Mouse (Mus musculus) lung, embryonic 14.5 days (tissue): ENCODE measurements at regions not wholly inside any gene's neighbourhood (a gene's known extent, or its start where the extent isn't known, plus 50 kb on each side); places are given as distances from the start of the nearest gene placed in this dataset.

Experiments
- ATAC-seq: fragments of 200-750 bp; cut with Nextera tagmentation; 2 replicates; pipeline ENCODE4 v1.8.0; 2017; ENCODE audit warnings: mild to moderate bottlenecking, moderate TSS enrichment, moderate library complexity; ENCODE audit not compliant: insufficient read depth
- DNase-seq: peaks from one replicate; pipeline ENCODE4 v3.0.0-alpha.2; 2015
- H3K27ac ChIP-seq: fragments of 300-500 bp; sonication (generic); 2 replicates; pipeline ENCODE4 v1.5.1; 2014; ENCODE audit warnings: low read depth, mild to moderate bottlenecking, moderate library complexity
- H3K27me3 ChIP-seq: fragments of 300-500 bp; sonication (generic); 2 replicates; pipeline ENCODE4 v1.6.1; 2014; ENCODE audit warnings: low read length, control low read depth; ENCODE audit not compliant: insufficient read depth
- H3K36me3 ChIP-seq: fragments of 300-500 bp; sonication (generic); 2 replicates; pipeline ENCODE4 v1.6.1; 2014; ENCODE audit warnings: control low read depth; ENCODE audit not compliant: insufficient read depth
- H3K4me1 ChIP-seq: fragments of 300-500 bp; sonication (generic); 2 replicates; pipeline ENCODE4 v1.6.1; 2014; ENCODE audit warnings: antibody characterized with exemption, control low read depth; ENCODE audit not compliant: insufficient read depth
- H3K4me2 ChIP-seq: fragments of 300-500 bp; sonication (generic); 2 replicates; pipeline ENCODE4 v1.6.1; 2014; ENCODE audit warnings: mild to moderate bottlenecking
- H3K4me3 ChIP-seq: fragments of 300-500 bp; sonication (generic); 2 replicates; pipeline ENCODE4 v1.5.1; 2014; ENCODE audit warnings: low read depth, low read length
- H3K9ac ChIP-seq: fragments of 300-500 bp; sonication (generic); 2 replicates; pipeline ENCODE4 v1.6.1; 2014
- H3K9me3 ChIP-seq: fragments of 300-500 bp; sonication (generic); 2 replicates; pipeline ENCODE4 v1.6.1; 2016; ENCODE audit warnings: low read depth, low read length, control low read depth
- CTCF ChIP-seq: IDR thresholded peaks from 2 replicates; pipeline ENCODE4 v1.5.1; 2016; ENCODE audit warnings: antibody characterized with exemption, low read depth
- WGBS: fragments of 180-500 bp; shearing (Covaris S2); extraction: QIAGEN DNeasy Blood & Tissue Kit; methylation state at CpG from one replicate; pipeline ENCODE4 v1.1.7; 2014; 5-methylcytosine and 5-hydroxymethylcytosine counted together

- H3K4me3 ChIP-seq = no peak overlapping the region
- H3K36me3 ChIP-seq = no peaks in the 10 kb centered on the region
- WGBS = 73% methylated on average over 7 of the region's 7 CpGs
- no peaks in the 10 kb centered on the region for H3K27me3 ChIP-seq
- no peak overlapping the region for H3K9ac ChIP-seq
- H3K4me2 ChIP-seq = no peak overlapping the region
- H3K9me3 ChIP-seq = no peaks in the 10 kb centered on the region
- no peak overlapping the region for H3K27ac ChIP-seq
- no peaks in the 10 kb centered on the region for H3K4me1 ChIP-seq
- ATAC-seq = no peak
- TF ChIP-seq CTCF = no peak
- peak; percentile 2 for DNase-seq
These were observed 73.3 kb upstream of the Cnksr3 start for GRCm38 (mm10) chr10:7285112-7285905.

GRCm38 (mm10) chr10:7280429-7280828 is 68.4 kb upstream of the Cnksr3 start:
- no peak overlapping the region for H3K4me2 ChIP-seq

DNA sequence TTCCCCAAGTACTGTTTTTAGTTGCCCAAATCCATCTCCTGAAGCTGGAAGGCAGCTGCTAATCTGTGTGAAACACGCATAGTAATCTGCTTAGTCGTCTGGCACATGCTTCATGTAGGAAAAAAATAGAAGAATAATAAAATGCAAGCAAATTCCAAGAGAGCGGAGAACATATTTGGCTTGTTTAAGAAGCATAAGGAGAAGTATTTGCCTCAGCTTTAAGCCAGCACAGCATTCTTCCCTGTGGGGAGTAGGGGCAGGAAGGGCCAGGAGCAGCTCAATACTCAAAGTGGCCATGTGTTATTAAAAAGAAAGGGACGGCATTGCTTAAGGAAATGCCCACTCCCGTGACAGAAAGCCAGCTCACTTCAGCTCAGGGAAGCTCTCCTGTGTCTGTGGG is 66.8 kb upstream of the Cnksr3 start:
- Histone ChIP-seq H3K9me3 (no peaks in the 10 kb centered on the region), H3K4me3 (no peak overlapping the region), H3K9ac (no peak overlapping the region), H3K4me1 (no peaks in the 10 kb centered on the region), H3K27me3 (no peaks in the 10 kb centered on the region), H3K4me2 (no peak overlapping the region), H3K27ac (peak overlapping the region; percentile 58), H3K36me3 (no peaks in the 10 kb centered on the region)
- peak; percentile 52 for DNase-seq
- no peak for TF ChIP-seq CTCF
- ATAC-seq = peak; percentile 62
- WGBS = 37% methylated on average over 5 of the region's 5 CpGs

More at GRCm38 (mm10) chr10:7280429-7280828, 68.4 kb upstream of the Cnksr3 start:
- Histone ChIP-seq H3K27ac (no peak overlapping the region), H3K4me1 (no peaks in the 10 kb centered on the region), H3K36me3 (no peaks in the 10 kb centered on the region), H3K9me3 (no peaks in the 10 kb centered on the region), H3K4me3 (no peak overlapping the region), H3K27me3 (no peaks in the 10 kb centered on the region), H3K9ac (no peak overlapping the region)
- no peak for ATAC-seq
- WGBS = 91% methylated on average over 2 of the region's 2 CpGs
- TF ChIP-seq CTCF = no peak
- no peak for DNase-seq

DNA sequence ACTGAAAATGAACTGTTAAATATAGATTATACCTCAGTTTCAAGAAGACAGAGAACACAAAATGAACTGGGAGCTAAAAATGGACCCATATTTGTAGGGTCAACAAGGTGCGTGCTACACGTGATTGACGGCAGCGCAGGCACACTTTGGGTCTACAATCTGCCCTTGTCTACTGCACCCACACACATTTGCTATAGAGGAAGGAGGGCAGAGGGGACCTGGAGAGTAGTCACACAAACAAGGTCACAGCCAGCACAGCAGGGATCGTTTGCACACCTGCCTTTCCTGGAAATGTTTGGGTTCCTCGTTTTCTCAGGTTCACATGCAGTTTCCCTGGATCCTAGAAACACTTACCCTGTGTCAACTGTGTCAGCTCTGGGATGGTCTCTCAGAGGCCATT is 63.3 kb upstream of the Cnksr3 start:
- ATAC-seq = no peak
- Histone ChIP-seq H3K9ac (no peak overlapping the region), H3K36me3 (no peaks in the 10 kb centered on the region), H3K4me1 (no peaks in the 10 kb centered on the region), H3K4me2 (no peak overlapping the region), H3K9me3 (no peaks in the 10 kb centered on the region), H3K27me3 (no peaks in the 10 kb centered on the region), H3K27ac (no peak overlapping the region), H3K4me3 (no peak overlapping the region)
- no peak for DNase-seq
- 70% methylated on average over 6 of the region's 6 CpGs for WGBS
- TF ChIP-seq CTCF = no peak

DNA sequence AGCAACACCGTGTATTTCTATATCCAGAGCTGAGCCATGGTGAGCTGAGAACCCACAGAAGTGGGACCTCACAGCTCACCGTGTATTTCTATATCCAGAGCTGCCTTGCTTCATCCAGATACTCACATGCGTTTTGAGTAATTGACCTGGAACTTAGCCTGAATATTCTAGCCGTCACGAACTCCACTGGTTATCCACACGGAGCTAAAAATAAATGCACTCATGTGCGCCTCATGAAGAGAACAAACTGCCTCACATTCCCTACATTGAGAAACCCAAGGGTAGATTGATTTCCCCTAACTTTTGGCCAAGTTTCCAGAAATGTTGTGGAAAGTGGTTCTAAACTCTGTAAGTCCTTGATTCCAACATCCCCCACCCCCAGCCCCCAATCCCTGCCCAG is 62.4 kb upstream of the Cnksr3 start:
- no peaks in the 10 kb centered on the region for H3K27me3 ChIP-seq
- no peaks in the 10 kb centered on the region for H3K4me1 ChIP-seq
- no peak overlapping the region for H3K4me3 ChIP-seq
- no peak overlapping the region for H3K4me2 ChIP-seq
- no peaks in the 10 kb centered on the region for H3K9me3 ChIP-seq
- ATAC-seq (peak; percentile 58; the same call in 1 of the 2 replicates), DNase-seq (peak; percentile 65)
- no peak for TF ChIP-seq CTCF
- no peak overlapping the region for H3K9ac ChIP-seq
- 47% methylated on average over 7 of the region's 7 CpGs for WGBS
- H3K27ac ChIP-seq = no peak overlapping the region
- H3K36me3 ChIP-seq = no peaks in the 10 kb centered on the region

DNA sequence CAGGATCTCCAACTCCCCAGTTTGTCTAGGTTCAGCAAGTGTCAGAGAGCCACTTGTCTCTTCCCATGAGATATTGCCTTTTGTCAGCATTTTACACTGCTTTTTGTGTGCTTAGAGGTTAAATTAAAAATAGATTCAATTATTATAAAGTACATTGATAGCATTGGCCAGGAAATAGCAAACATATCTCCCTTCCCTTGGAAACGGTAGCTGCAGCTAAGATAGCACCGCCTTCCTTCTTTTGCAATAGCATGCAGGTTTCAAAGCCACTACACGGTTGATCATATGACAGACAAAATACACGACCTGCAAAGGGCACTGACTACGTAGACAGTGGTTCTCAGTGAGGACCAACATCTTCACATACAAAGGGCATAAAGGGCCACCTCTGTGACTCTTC is 59.1 kb upstream of the Cnksr3 start:
- 57% methylated on average over 5 of the region's 5 CpGs for WGBS
- no peak overlapping the region for H3K9ac ChIP-seq
- no peak overlapping the region for H3K27ac ChIP-seq
- ATAC-seq = no peak
- no peaks in the 10 kb centered on the region for H3K27me3 ChIP-seq
- no peaks in the 10 kb centered on the region for H3K9me3 ChIP-seq
- no peaks in the 10 kb centered on the region for H3K4me1 ChIP-seq
- H3K36me3 ChIP-seq = no peaks in the 10 kb centered on the region
- H3K4me2 ChIP-seq = no peak overlapping the region
- no peak for DNase-seq
- TF ChIP-seq CTCF = no peak
- no peak overlapping the region for H3K4me3 ChIP-seq

DNA sequence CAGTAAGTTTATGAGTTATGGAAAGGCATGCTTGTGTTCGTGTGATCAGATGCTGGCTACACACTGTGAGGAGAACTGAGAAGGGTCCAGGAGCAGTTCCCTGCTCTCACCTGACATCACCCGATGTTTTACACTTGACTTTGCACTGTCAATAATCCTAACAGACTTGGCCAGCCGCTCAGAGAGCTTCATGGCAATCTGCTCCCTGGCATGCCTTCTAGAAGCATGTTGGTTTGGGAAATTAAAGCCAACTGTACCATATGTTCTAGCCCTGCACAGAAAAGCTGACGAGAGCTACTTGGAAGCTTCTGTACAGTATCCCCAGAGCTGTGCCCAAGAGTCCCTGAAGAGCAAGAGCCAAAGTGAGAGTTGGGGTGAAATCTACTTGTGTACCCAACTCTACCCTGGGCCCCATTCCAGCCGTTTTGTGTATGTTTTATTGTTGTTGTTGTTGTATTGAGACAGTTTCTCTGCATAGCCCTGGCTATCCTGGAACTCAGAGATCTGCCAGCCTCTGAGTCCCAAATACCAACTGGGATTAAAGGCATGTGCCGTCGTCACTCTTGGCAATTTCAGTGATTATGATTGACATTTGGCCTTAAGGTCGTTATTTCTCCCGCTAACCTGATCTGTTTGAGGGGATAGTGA is 56.5 kb upstream of the Cnksr3 start:
- Histone ChIP-seq H3K4me2 (no peak overlapping the region), H3K4me1 (no peaks in the 10 kb centered on the region), H3K27me3 (no peaks in the 10 kb centered on the region), H3K9me3 (no peaks in the 10 kb centered on the region), H3K9ac (no peak overlapping the region), H3K27ac (no peak overlapping the region), H3K4me3 (no peak overlapping the region), H3K36me3 (no peaks in the 10 kb centered on the region)
- DNase-seq (no peak), ATAC-seq (no peak)
- TF ChIP-seq CTCF = no peak
- 75% methylated on average over 9 of the region's 9 CpGs for WGBS
